Mouse (Mus musculus) limb, embryonic 12.5 days (tissue): ENCODE measurements at regions not wholly inside any gene's neighbourhood (a gene's known extent, or its start where the extent isn't known, plus 50 kb on each side); places are given as distances from the start of the nearest gene placed in this dataset.

Experiments used
- ATAC-seq: fragments of 200-750 bp; cut with Nextera tagmentation; 2 replicates; pipeline ENCODE4 v1.8.0; 2017; ENCODE audit warnings: low read depth, moderate TSS enrichment; ENCODE audit not compliant: insufficient number of reproducible peaks, insufficient read depth, low FRiP score, low TSS enrichment
- H3K27ac ChIP-seq: fragments of 300-500 bp; sonication (generic); 2 replicates; pipeline ENCODE4 v1.5.1; 2016; ENCODE audit warnings: mild to moderate bottlenecking, moderate library complexity
- H3K27me3 ChIP-seq: fragments of 300-500 bp; sonication (generic); 2 replicates; pipeline ENCODE4 v1.6.1; 2016; ENCODE audit warnings: mild to moderate bottlenecking, moderate library complexity
- H3K36me3 ChIP-seq: fragments of 300-500 bp; sonication (generic); 2 replicates; pipeline ENCODE4 v1.6.1; 2016; ENCODE audit warnings: mild to moderate bottlenecking, moderate library complexity
- H3K4me1 ChIP-seq: fragments of 300-500 bp; sonication (generic); replicated peaks from 2 replicates; pipeline ENCODE4 v1.6.1; 2016
- H3K4me2 ChIP-seq: fragments of 300-500 bp; sonication (generic); 2 replicates; pipeline ENCODE4 v1.6.1; 2016; ENCODE audit warnings: mild to moderate bottlenecking, moderate library complexity
- H3K4me3 ChIP-seq: fragments of 300-500 bp; sonication (generic); replicated peaks from 2 replicates; pipeline ENCODE4 v1.5.1; 2016; ENCODE audit warnings: mild to moderate bottlenecking
- H3K9ac ChIP-seq: fragments of 300-500 bp; sonication (generic); replicated peaks from 2 replicates; pipeline ENCODE4 v1.6.1; 2016; ENCODE audit warnings: mild to moderate bottlenecking, moderate library complexity
- H3K9me3 ChIP-seq: fragments of 300-500 bp; sonication (generic); 2 replicates; pipeline ENCODE4 v1.6.1; 2016; ENCODE audit warnings: mild to moderate bottlenecking, moderate library complexity
- WGBS: fragments of 180-500 bp; shearing (Covaris S2); methylation state at CpG from one replicate; pipeline ENCODE4 v1.1.7; 2016; 5-methylcytosine and 5-hydroxymethylcytosine counted together

GRCm38 (mm10) chr10:35654548-35655180, 57.0 kb downstream of the Amd2 start:
- no peak overlapping the region for H3K4me2 ChIP-seq
- ATAC-seq, result peak; percentile 37; the same call in 1 of the 2 replicates
- peaks cover 6% of the 10 kb centered on the region; the same call in 1 of the 2 replicates for H3K4me1 ChIP-seq
- H3K4me3 ChIP-seq, result no peak overlapping the region
- no peak overlapping the region for H3K9ac ChIP-seq
- H3K27me3 ChIP-seq, result no peaks in the 10 kb centered on the region
- no peaks in the 10 kb centered on the region for H3K36me3 ChIP-seq
- H3K9me3 ChIP-seq, result no peaks in the 10 kb centered on the region
- H3K27ac ChIP-seq, result no peak overlapping the region

- Histone ChIP-seq H3K4me1 (peaks cover 6% of the 10 kb centered on the region; the same call in 1 of the 2 replicates), H3K27me3 (no peaks in the 10 kb centered on the region), H3K36me3 (no peaks in the 10 kb centered on the region), H3K4me2 (no peak overlapping the region), H3K9ac (no peak overlapping the region), H3K27ac (no peak overlapping the region), H3K4me3 (no peak overlapping the region), H3K9me3 (no peaks in the 10 kb centered on the region)
- 59% methylated on average over 2 of the region's 2 CpGs for WGBS
- ATAC-seq, result peak; percentile 56; the same call in 1 of the 2 replicates
Measured at GRCm38 (mm10) chr10:35649930-35650329, 61.8 kb downstream of the Amd2 start.

GRCm38 (mm10) chr10:35620853-35621252, 90.8 kb downstream of the Amd2 start:
- 94% methylated on average over 1 of the region's 1 CpGs for WGBS
- Histone ChIP-seq H3K27me3 (no peaks in the 10 kb centered on the region), H3K4me1 (no peaks in the 10 kb centered on the region), H3K27ac (no peak overlapping the region), H3K36me3 (no peaks in the 10 kb centered on the region), H3K4me2 (no peak overlapping the region), H3K4me3 (no peak overlapping the region), H3K9ac (no peak overlapping the region), H3K9me3 (peaks cover 5% of the 10 kb centered on the region; the same call in 1 of the 2 replicates)
- ATAC-seq, result no peak

GRCm38 (mm10) chr10:35586251-35586650, 125.4 kb downstream of the Amd2 start:
- Histone ChIP-seq H3K27me3 (no peaks in the 10 kb centered on the region), H3K27ac (no peak overlapping the region), H3K9ac (no peak overlapping the region), H3K4me1 (no peaks in the 10 kb centered on the region), H3K9me3 (no peaks in the 10 kb centered on the region), H3K4me3 (no peak overlapping the region), H3K4me2 (no peak overlapping the region), H3K36me3 (no peaks in the 10 kb centered on the region)
- ATAC-seq, result no peak
- WGBS, result 83% methylated on average over 1 of the region's 1 CpGs
